Mouse (Mus musculus) kidney, adult 2 months (tissue): Measurements from ENCODE around the gene Clcn7.

Experiments
- CTCF ChIP-seq: fragments of 200-500 bp; conservative IDR thresholded peaks from 2 replicates; pipeline ENCODE4 v1.5.1; 2011; ENCODE audit warnings: low read depth, mild to moderate bottlenecking, control low read depth, low read length, moderate library complexity, mixed read lengths; ENCODE audit not compliant: insufficient read depth, insufficient read length
- POLR2A ChIP-seq: fragments of 200-500 bp; IDR thresholded peaks from one replicate; pipeline ENCODE4 v1.6.1; 2011; ENCODE audit warnings: low read depth, low read length, control low read depth

GRCm38 (mm10) chr17:25101338-25101737 is 31.9 kb upstream of the Clcn7 start:
- TF ChIP-seq POLR2A (no peak), CTCF (no peak)
